8 mouse cellular contexts compared by ENCODE assay signal in genomic region chr5:117414611-117415010, GRCm38 (mm10). TPM values are rescaled to one million over a fixed set of nuclear protein-coding genes. Genes with fewer than 3 reads are reported as not detected.
DNase-seq lines count a peak whose midpoint lies in the region; ATAC-seq and TF ChIP-seq lines count a peak whose summit lies in the region.

No protein-coding gene starts in this region.

- no peak for TF ChIP-seq POLR2A in limb, embryonic 14.5 days (IDR thresholded peaks at IDR 0.05; ENCODE audit: borderline replicate concordance, extremely low read depth, insufficient read depth, insufficient read length)

- no peak overlapping the region for H3K27ac ChIP-seq in heart, embryonic 14.5 days (replicated peaks in 1 of 2; ENCODE audit: control insufficient read depth in 1 of 2, insufficient read depth in 1 of 2, low read depth in 2 of 2, low read length in 2 of 2)
- H3K27ac ChIP-seq in forebrain, embryonic 13.5 days: peak overlapping the region; percentile 96
- H3K27ac ChIP-seq in limb, embryonic 14.5 days (replicated peaks; ENCODE audit: low read depth, low read length): no peak overlapping the region

- H3K4me3 ChIP-seq in heart, embryonic 14.5 days (ENCODE audit: control insufficient read depth in 1 of 2, insufficient read depth in 1 of 2, low read depth in 1 of 2, low read length in 2 of 2): peak overlapping the region in 1 of 2 experiments; percentile 63; a peak in 2 of 4 replicates
- H3K4me3 ChIP-seq in forebrain, embryonic 13.5 days: peak overlapping the region; percentile 71
- H3K4me3 ChIP-seq in limb, embryonic 14.5 days (replicated peaks; ENCODE audit: low read length): peak overlapping the region; percentile 54

- no peaks in the 10 kb centered on the region for H3K9me3 ChIP-seq in heart, embryonic 14.5 days (ENCODE audit: control insufficient read depth, low read length)
- H3K9me3 ChIP-seq in forebrain, embryonic 13.5 days (replicated peaks): no peaks in the 10 kb centered on the region
- H3K9me3 ChIP-seq in limb, embryonic 14.5 days (ENCODE audit: control insufficient read depth, low read length): no peaks in the 10 kb centered on the region

- WGBS in heart, embryonic 14.5 days: 5% methylated on average over 10 of the region's 10 CpGs
- WGBS in forebrain, embryonic 13.5 days: 0% methylated on average over 10 of the region's 10 CpGs
- WGBS in limb, embryonic 14.5 days: 4% methylated on average over 10 of the region's 10 CpGs

- ATAC-seq in heart, embryonic 14.5 days (ENCODE audit: insufficient number of reproducible peaks, insufficient read depth, low FRiP score, low read depth): no peak
- ATAC-seq in forebrain, embryonic 13.5 days: 0 out of 2 replicates have a peak, but pooled peaks have one; percentile 1
- no peak for ATAC-seq in limb, embryonic 14.5 days (ENCODE audit: low FRiP score, low read depth)

- no peaks in the 10 kb centered on the region for H3K36me3 ChIP-seq in heart, embryonic 14.5 days (ENCODE audit: control insufficient read depth, insufficient read depth, low read length)
- H3K36me3 ChIP-seq in forebrain, embryonic 13.5 days (ENCODE audit: poor library complexity, severe bottlenecking): no peaks in the 10 kb centered on the region
- H3K36me3 ChIP-seq in limb, embryonic 14.5 days (ENCODE audit: control insufficient read depth, insufficient read depth, low read length): no peaks in the 10 kb centered on the region

- peaks cover 0 to 3% of the 10 kb centered on the region in 2 experiments; a peak in 1 of 4 replicates for H3K4me1 ChIP-seq in heart, embryonic 14.5 days (ENCODE audit: control insufficient read depth in 2 of 2, insufficient read depth in 2 of 2, low read length in 2 of 2)
- H3K4me1 ChIP-seq in forebrain, embryonic 13.5 days: peaks cover 15% of the 10 kb centered on the region
- no peaks in the 10 kb centered on the region for H3K4me1 ChIP-seq in limb, embryonic 14.5 days (ENCODE audit: control insufficient read depth, insufficient read depth, low read length)

- peaks cover 64% of the 10 kb centered on the region for H3K27me3 ChIP-seq in heart, embryonic 14.5 days (ENCODE audit: control insufficient read depth, insufficient read depth, low read length)
- peaks cover 6% of the 10 kb centered on the region for H3K27me3 ChIP-seq in forebrain, embryonic 13.5 days
- H3K27me3 ChIP-seq in limb, embryonic 14.5 days (ENCODE audit: control insufficient read depth, insufficient read depth, low read length): peaks cover 51% of the 10 kb centered on the region

- H3K4me2 ChIP-seq in heart, embryonic 14.5 days (ENCODE audit: low read length): peak overlapping the region; percentile 80
- H3K4me2 ChIP-seq in forebrain, embryonic 13.5 days: peak overlapping the region; percentile 70
- H3K4me2 ChIP-seq in limb, embryonic 14.5 days (replicated peaks; ENCODE audit: low read depth, low read length, severe bottlenecking): peak overlapping the region; percentile 97

- DNase-seq in heart, adult 9 months (ENCODE audit: low spot score in 2 of 2): no peak
- DNase-seq in MN1 (ENCODE audit: low spot score): peak; percentile 33
- no peak for DNase-seq in limb, embryonic 14.5 days (ENCODE audit: low spot score)
- DNase-seq in ovary, postnatal 10 days (ENCODE audit: low spot score): no peak
- no peak for DNase-seq in kidney, postnatal 14 days
- no peak for DNase-seq in adrenal gland, adult 8-10 months

- H3K9ac ChIP-seq in heart, embryonic 14.5 days (ENCODE audit: low read length): no peak overlapping the region
- H3K9ac ChIP-seq in forebrain, embryonic 13.5 days: peak overlapping the region; percentile 81
- H3K9ac ChIP-seq in limb, embryonic 14.5 days (ENCODE audit: low read depth, low read length, severe bottlenecking): no peak overlapping the region

RNA-seq across cellular contexts. Expression of gene Ksr2, which starts 0.8 kb away (rescaled TPM):
- 0.09 and 0.12 TPM in 2 replicates for polyA plus RNA-seq in heart, embryonic 14.5 days (2014; fragmentation: Nextera tagmentation; extraction: Ambion mirVana)
- 2.5 and 3.2 TPM in 2 replicates for polyA plus RNA-seq in forebrain, embryonic 13.5 days (2015; fragmentation: Nextera tagmentation; extraction: Ambion mirVana)
- 0.12 and 0.13 TPM in 2 replicates for polyA plus RNA-seq in limb, embryonic 14.5 days (2012; rRNA removed)
- polyA plus RNA-seq in limb, embryonic 14.5 days (2014; fragmentation: Nextera tagmentation; extraction: Ambion mirVana): 0.08 and 0.12 TPM in 2 replicates
- total RNA-seq in adrenal gland, adult 8-10 months (2022): 1 to 10 TPM; 5.9 to 9.6 (median 6.8) TPM

RNA-seq across cellular contexts. Expression of gene Rfc5, which starts 25.8 kb away (rescaled TPM):
- 53.9 and 54.5 TPM in 2 replicates for polyA plus RNA-seq in heart, embryonic 14.5 days (2014; fragmentation: Nextera tagmentation; extraction: Ambion mirVana)
- 68.3 and 90.8 TPM in 2 replicates for polyA plus RNA-seq in forebrain, embryonic 13.5 days (2015; fragmentation: Nextera tagmentation; extraction: Ambion mirVana)
- 54.3 and 54.7 TPM in 2 replicates for polyA plus RNA-seq in limb, embryonic 14.5 days (2012; rRNA removed)
- polyA plus RNA-seq in limb, embryonic 14.5 days (2014; fragmentation: Nextera tagmentation; extraction: Ambion mirVana): 73.1 and 74.7 TPM in 2 replicates
- total RNA-seq in adrenal gland, adult 8-10 months (2022): 10 to 100 TPM in 2 of 4 experiments, 1 to 10 TPM in 2; 8.8 to 12.1 (median 9.8) TPM

RNA-seq across cellular contexts. Expression of gene Wsb2, which starts 57.5 kb away (rescaled TPM):
- 92.6 and 97.5 TPM in 2 replicates for polyA plus RNA-seq in heart, embryonic 14.5 days (2014; fragmentation: Nextera tagmentation; extraction: Ambion mirVana)
- polyA plus RNA-seq in forebrain, embryonic 13.5 days (2015; fragmentation: Nextera tagmentation; extraction: Ambion mirVana): 86.2 and 99.0 TPM in 2 replicates
- 59.5 and 81.6 TPM in 2 replicates for polyA plus RNA-seq in limb, embryonic 14.5 days (2012; rRNA removed)
- 66.2 and 69.4 TPM in 2 replicates for polyA plus RNA-seq in limb, embryonic 14.5 days (2014; fragmentation: Nextera tagmentation; extraction: Ambion mirVana)
- 100 to 1,000 TPM; 138 to 152 (median 146) TPM for total RNA-seq in adrenal gland, adult 8-10 months (2022)
